ENCODE assay signal across 8 mouse cellular contexts in the genomic region with DNA sequence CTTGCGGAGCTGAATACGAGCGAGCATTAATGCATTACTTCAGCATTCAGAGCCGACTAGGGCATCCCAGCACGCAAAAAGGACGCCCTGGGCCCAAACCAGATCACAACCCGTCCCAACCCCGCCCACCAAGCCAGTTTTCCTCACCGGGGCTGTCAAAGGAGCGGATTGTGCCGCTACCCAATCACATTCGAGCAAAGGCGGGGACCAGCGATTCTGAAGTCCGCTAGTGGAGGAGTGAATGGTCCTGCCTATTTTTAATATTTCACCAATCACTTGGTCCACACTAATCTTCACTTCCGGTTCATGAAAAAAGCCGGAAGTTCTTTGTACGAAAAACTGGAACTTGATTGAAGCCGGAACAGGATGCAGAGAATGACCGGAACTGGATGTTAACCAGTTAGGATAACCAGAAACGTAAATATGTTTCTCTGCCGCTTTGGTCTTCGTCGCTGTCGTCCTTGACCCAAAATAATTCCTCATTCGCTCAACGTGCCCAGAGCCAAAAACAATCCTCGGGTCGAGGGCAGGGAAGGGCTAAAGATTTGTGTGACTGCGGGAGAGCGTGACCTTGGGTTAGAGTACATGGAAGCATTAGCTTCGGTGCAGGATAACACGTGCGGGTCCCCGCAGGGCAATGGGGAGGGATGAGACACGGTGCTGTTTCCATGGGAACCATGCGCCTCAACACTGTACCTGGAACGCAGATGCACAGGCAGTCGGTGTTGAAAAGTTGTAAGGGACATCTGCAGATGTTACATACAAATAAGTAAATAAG. TPM values are rescaled to one million over a fixed set of nuclear protein-coding genes. Genes with fewer than 3 reads are reported as not detected.
DNase-seq lines count a peak whose midpoint lies in the region; ATAC-seq lines count a peak whose summit lies in the region.

A gene (plus strand): TSS at position 297 of the 778 bp plus-strand sequence.

- DNase-seq in adipocyte (ENCODE audit: low spot score), result peak; percentile 98
- DNase-seq in embryo, embryonic 10 days (ENCODE audit: low spot score), result peak; percentile 97
- peak; percentile 86 for DNase-seq in gastrocnemius, postnatal 10 days
- DNase-seq in induced T-regulatory cell, adult 2 months (ENCODE audit: low read depth), result peak; percentile 97
- peak; percentile 96 to 97 for DNase-seq in left cerebral cortex, adult 9 months (ENCODE audit: low spot score in 2 of 2)
- DNase-seq in right cerebral cortex, postnatal 14 days, result peak; percentile 89
- DNase-seq in urinary bladder, postnatal 36 days (ENCODE audit: low spot score in 2 of 2), result peak; percentile 89 to 95

- peak; percentile 75 for ATAC-seq in megakaryocyte progenitor cell, adult 5-6 weeks (replicated peaks; ENCODE audit: poor library complexity)

RNA-seq across cellular contexts. Expression of the gene that starts here (rescaled TPM):
- 1 to 10 TPM; 1.6 to 1.8 TPM for total RNA-seq in gastrocnemius, postnatal 10 days (2021)
- total RNA-seq in megakaryocyte progenitor cell, adult 5-6 weeks (2015), result 1.2 and 3.1 TPM in 2 replicates
- 1.2 and 2.2 TPM in 2 replicates for total RNA-seq in megakaryocyte progenitor cell, adult 5-6 weeks (2017)

Comparison
In these comparisons a context has a peak if more than half of its experiments do, and no peak if none do; other contexts are left out.
1. Peak in every context shown above with its lines: DNase-seq and ATAC-seq.